Mouse (Mus musculus): ENCODE results near the gene Unc13a. TPM values are rescaled to one million over a fixed set of nuclear protein-coding genes. Genes with fewer than 3 reads are reported as not detected.
"Not testable (repeated sequence)": the region's sequence is repeated elsewhere in the genome, so short reads cannot be mapped to it uniquely, and the experiment has no call there.

Gene Unc13a
- polyA plus RNA-seq, 1 experiment, result not detected

DNA sequence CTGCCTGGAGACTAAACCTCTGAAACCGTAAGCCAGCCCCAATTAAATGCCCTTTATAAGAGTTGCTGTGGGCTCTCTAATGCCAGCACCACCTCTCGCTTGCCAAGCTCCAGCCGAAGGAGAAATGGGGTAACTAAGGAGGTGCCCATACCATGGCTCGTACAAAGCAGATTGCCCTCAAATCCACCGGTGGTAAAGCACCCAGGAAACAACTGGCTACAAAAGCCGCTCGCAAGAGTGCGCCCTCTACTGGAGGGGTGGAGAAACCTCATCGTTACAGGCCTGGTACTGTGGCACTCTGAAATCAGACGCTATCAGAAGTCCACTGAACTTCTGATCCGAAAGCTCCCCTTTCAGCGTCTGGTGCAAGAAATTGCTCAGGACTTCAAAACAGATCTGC lies 23.9 kb upstream of the Unc13a start:
- TF ChIP-seq CTCF (IDR thresholded peaks at IDR 0.05; ENCODE audit: control insufficient read depth, insufficient read depth, low read length), result peak; percentile 43; the same call in 1 of the 2 replicates
- H3K4me3 ChIP-seq (replicated peaks; ENCODE audit: control insufficient read depth, low read depth, low read length); H3K27ac ChIP-seq (ENCODE audit: control insufficient read depth, insufficient read depth, low read depth, low read length, poor library complexity); H3K4me1 ChIP-seq (ENCODE audit: control insufficient read depth, insufficient read depth, low read length): not testable (repeated sequence)
- WGBS, result 67% methylated on average over 12 of the region's 12 CpGs

DNA sequence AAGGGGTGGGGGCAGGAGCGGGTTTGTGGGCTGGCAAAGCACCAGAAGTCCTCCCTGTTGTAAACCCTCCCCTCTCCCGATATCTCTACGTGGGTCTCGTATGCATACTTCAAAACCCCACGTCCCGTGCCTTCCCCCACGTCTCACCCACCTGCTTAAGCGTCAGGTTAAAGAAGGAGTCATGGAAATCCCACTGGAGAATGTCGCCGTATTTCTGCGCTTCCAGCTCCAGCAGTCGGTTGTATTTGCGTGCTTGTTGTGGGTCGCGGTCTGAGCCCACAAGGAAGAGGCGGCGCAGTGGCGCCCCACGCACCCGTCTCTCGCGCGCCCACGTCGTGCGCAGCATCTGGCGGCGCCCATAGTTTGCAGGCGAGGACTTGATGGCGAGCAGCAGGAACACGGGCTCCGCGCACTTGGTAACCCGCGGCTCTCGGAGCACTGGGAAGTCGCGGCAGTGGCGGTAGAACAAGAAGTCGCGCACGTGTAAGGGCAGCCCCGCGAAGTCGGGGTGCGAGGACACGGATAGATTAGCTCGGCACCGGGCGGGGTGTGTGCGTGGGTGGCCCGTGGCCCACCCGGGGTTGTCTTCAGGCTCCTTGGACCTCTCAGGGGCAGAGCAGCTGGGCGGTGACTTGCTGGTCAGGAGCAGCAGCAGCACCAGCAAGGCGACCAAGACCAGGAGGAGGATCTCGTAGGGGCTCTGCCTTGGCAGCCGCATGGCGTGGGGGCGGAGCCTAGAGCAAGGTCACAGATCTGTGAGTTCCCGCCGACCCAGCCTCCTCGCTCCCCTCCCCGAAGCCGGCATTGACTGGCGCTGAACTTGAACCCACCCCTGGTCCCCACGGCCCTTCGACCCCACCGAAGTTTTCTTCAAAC lies 21.8 kb upstream of the Unc13a start:
- Histone ChIP-seq H3K4me1 (ENCODE audit: control insufficient read depth, insufficient read depth, low read length) (no peaks in the 10 kb centered on the region; the same call in 1 of the 2 replicates), H3K4me3 (replicated peaks; ENCODE audit: control insufficient read depth, low read depth, low read length) (no peak overlapping the region)
- no peak for TF ChIP-seq CTCF (IDR thresholded peaks at IDR 0.05; ENCODE audit: control insufficient read depth, insufficient read depth, low read length)
- TF ChIP-seq POLR2A (IDR thresholded peaks at IDR 0.05; ENCODE audit: borderline replicate concordance, control insufficient read depth, low read depth, low read length), result no peak

GRCm38 (mm10) chr8:71692509-71692908 lies 21.0 kb upstream of the Unc13a start:
- H3K4me1 ChIP-seq (ENCODE audit: control insufficient read depth, insufficient read depth, low read length), result no peaks in the 10 kb centered on the region; the same call in 1 of the 2 replicates
- H3K4me3 ChIP-seq (replicated peaks; ENCODE audit: control insufficient read depth, low read depth, low read length), result no peak overlapping the region
- H3K27ac ChIP-seq (ENCODE audit: control insufficient read depth, insufficient read depth, low read depth, low read length, poor library complexity), result no peak overlapping the region
- 2% methylated on average over 30 of the region's 30 CpGs for WGBS
- no peak for TF ChIP-seq POLR2A (IDR thresholded peaks at IDR 0.05; ENCODE audit: borderline replicate concordance, control insufficient read depth, low read depth, low read length)
- no peak for TF ChIP-seq CTCF (IDR thresholded peaks at IDR 0.05; ENCODE audit: control insufficient read depth, insufficient read depth, low read length)

More for the DNA sequence above, 21.8 kb upstream of the Unc13a start:
- 10% methylated on average over 68 of the region's 68 CpGs for WGBS
- no peak overlapping the region; the same call in 1 of the 2 replicates for H3K27ac ChIP-seq (ENCODE audit: control insufficient read depth, insufficient read depth, low read depth, low read length, poor library complexity)

- WGBS, result 66% methylated on average over 33 of the region's 33 CpGs
- no peaks in the 10 kb centered on the region; the same call in 1 of the 2 replicates for H3K4me1 ChIP-seq (ENCODE audit: control insufficient read depth, insufficient read depth, low read length)
- no peak for TF ChIP-seq POLR2A (IDR thresholded peaks at IDR 0.05; ENCODE audit: borderline replicate concordance, control insufficient read depth, low read depth, low read length)
- no peak for TF ChIP-seq CTCF (IDR thresholded peaks at IDR 0.05; ENCODE audit: control insufficient read depth, insufficient read depth, low read length)
- no peak within 1 kb of the TSS for H3K4me3 ChIP-seq (replicated peaks; ENCODE audit: control insufficient read depth, low read depth, low read length)
- no peak within 1 kb of the TSS for H3K27ac ChIP-seq (ENCODE audit: control insufficient read depth, insufficient read depth, low read depth, low read length, poor library complexity)
Measured at GRCm38 (mm10) chr8:71689028-71689427, 17.5 kb upstream of the Unc13a start, which contains the start of gene Insl3. Gene Insl3 (plus strand): TSS chr8:71689214.

- TF ChIP-seq CTCF (IDR thresholded peaks at IDR 0.05; ENCODE audit: control insufficient read depth, insufficient read depth, low read length) (no peak), POLR2A (IDR thresholded peaks at IDR 0.05; ENCODE audit: borderline replicate concordance, control insufficient read depth, low read depth, low read length) (no peak)
- no peaks in the 10 kb centered on the region; the same call in 1 of the 2 replicates for H3K4me1 ChIP-seq (ENCODE audit: control insufficient read depth, insufficient read depth, low read length)
- H3K27ac ChIP-seq (ENCODE audit: control insufficient read depth, insufficient read depth, low read depth, low read length, poor library complexity), result no peak overlapping the region
- WGBS, result 84% methylated on average over 8 of the region's 8 CpGs
- no peak overlapping the region for H3K4me3 ChIP-seq (replicated peaks; ENCODE audit: control insufficient read depth, low read depth, low read length)
Measured at GRCm38 (mm10) chr8:71687616-71688015, 16.1 kb upstream of the Unc13a start.

DNA sequence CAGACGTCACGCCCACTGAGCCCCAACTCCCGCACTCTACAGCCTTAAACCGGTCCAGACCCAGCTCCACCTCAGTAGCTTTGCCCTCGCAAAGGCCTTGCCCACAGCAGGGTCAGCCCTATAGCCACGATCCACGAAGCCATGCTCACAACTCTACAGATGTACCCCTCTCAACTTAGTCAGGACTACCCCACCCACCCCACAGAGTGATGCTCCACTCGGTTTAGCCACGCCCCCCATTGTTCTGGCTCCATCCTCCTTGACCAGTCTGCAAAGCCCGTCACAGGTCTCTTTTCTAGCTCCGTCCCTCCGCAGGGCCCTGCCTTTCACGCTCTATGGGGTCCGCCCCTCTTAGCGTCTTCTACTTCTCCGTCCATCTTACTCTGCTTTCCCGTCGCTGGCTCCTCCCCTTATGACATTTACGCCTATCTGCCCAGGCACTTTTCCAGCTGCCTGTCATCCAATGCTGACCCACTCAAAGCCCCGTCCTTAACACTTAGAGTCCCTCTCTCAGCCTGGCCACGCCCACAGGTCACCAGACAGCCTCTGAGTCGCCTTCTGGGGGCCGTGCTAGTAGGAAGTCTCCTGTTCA lies 14.7 kb upstream of the Unc13a start:
- no peak overlapping the region for H3K4me3 ChIP-seq (replicated peaks; ENCODE audit: control insufficient read depth, low read depth, low read length)
- no peaks in the 10 kb centered on the region; the same call in 1 of the 2 replicates for H3K4me1 ChIP-seq (ENCODE audit: control insufficient read depth, insufficient read depth, low read length)
- WGBS, result 87% methylated on average over 23 of the region's 23 CpGs
- H3K27ac ChIP-seq (ENCODE audit: control insufficient read depth, insufficient read depth, low read depth, low read length, poor library complexity), result no peak overlapping the region
- TF ChIP-seq POLR2A (IDR thresholded peaks at IDR 0.05; ENCODE audit: borderline replicate concordance, control insufficient read depth, low read depth, low read length) (no peak), CTCF (IDR thresholded peaks at IDR 0.05; ENCODE audit: control insufficient read depth, insufficient read depth, low read length) (no peak)

- Histone ChIP-seq H3K4me3 (replicated peaks; ENCODE audit: control insufficient read depth, low read depth, low read length) (no peak overlapping the region), H3K4me1 (ENCODE audit: control insufficient read depth, insufficient read depth, low read length) (no peaks in the 10 kb centered on the region; the same call in 1 of the 2 replicates), H3K27ac (ENCODE audit: control insufficient read depth, insufficient read depth, low read depth, low read length, poor library complexity) (no peak overlapping the region)
- 93% methylated on average over 29 of the region's 29 CpGs for WGBS
- TF ChIP-seq POLR2A (IDR thresholded peaks at IDR 0.05; ENCODE audit: borderline replicate concordance, control insufficient read depth, low read depth, low read length), result no peak
- TF ChIP-seq CTCF (IDR thresholded peaks at IDR 0.05; ENCODE audit: control insufficient read depth, insufficient read depth, low read length), result no peak
Measured at GRCm38 (mm10) chr8:71685573-71685972, 14.0 kb upstream of the Unc13a start.

GRCm38 (mm10) chr8:71684701-71685100 lies 13.1 kb upstream of the Unc13a start:
- WGBS, result 82% methylated on average over 10 of the region's 10 CpGs
- TF ChIP-seq CTCF (IDR thresholded peaks at IDR 0.05; ENCODE audit: control insufficient read depth, insufficient read depth, low read length), result no peak
- TF ChIP-seq POLR2A (IDR thresholded peaks at IDR 0.05; ENCODE audit: borderline replicate concordance, control insufficient read depth, low read depth, low read length), result no peak

More at GRCm38 (mm10) chr8:71684701-71685100, 13.1 kb upstream of the Unc13a start:
- Histone ChIP-seq H3K27ac (ENCODE audit: control insufficient read depth, insufficient read depth, low read depth, low read length, poor library complexity) (no peak overlapping the region), H3K4me1 (ENCODE audit: control insufficient read depth, insufficient read depth, low read length) (no peaks in the 10 kb centered on the region), H3K4me3 (replicated peaks; ENCODE audit: control insufficient read depth, low read depth, low read length) (no peak overlapping the region)
